Mouse (Mus musculus) MEL (cell line): ENCODE measurements around the gene 4930415O20Rik. TPM values are rescaled to one million over a fixed set of nuclear protein-coding genes. Genes with fewer than 3 reads are reported as not detected.

ENCODE experiments used
- DNase-seq: peaks from one replicate; pipeline ENCODE4 v3.0.0; 2011; ENCODE audit warnings: low read depth, low spot score
- H3K27ac ChIP-seq: 2 replicates; pipeline ENCODE4 v1.5.1; 2012; ENCODE audit warnings: low read depth, mild to moderate bottlenecking, control low read depth, low read length, moderate library complexity; ENCODE audit not compliant: control insufficient read depth
- H3K27me3 ChIP-seq, 2 experiments: fragments of 150-350 bp in 1 of 2; sonication (generic) in 1 of 2; 2 replicates each; pipeline ENCODE4 v1.6.1; 2012; ENCODE audit warnings: low read length in 2 of 2, mild to moderate bottlenecking in 2 of 2, improper control_type of control experiment in 1 of 2, moderate library complexity in 1 of 2; ENCODE audit not compliant: insufficient read depth in 2 of 2, control insufficient read depth in 1 of 2
- H3K36me3 ChIP-seq, 2 experiments: 2 replicates each; pipeline ENCODE4 v1.6.1; 2012 to 2014; ENCODE audit warnings: low read length in 2 of 2, improper control_type of control experiment in 1 of 2, inconsistent platforms in 1 of 2, mild to moderate bottlenecking in 1 of 2; ENCODE audit not compliant: insufficient read depth in 2 of 2, control insufficient read depth in 1 of 2
- H3K4me1 ChIP-seq, 2 experiments: fragments of 150-350 bp in 1 of 2; sonication (generic) in 1 of 2; 2 replicates each; pipeline ENCODE4 v1.6.1; 2012; ENCODE audit warnings: low read length in 2 of 2, improper control_type of control experiment in 1 of 2, mild to moderate bottlenecking in 1 of 2; ENCODE audit not compliant: insufficient read depth in 2 of 2, control insufficient read depth in 1 of 2
- H3K4me3 ChIP-seq, 2 experiments: fragments of 150-350 bp in 1 of 2; sonication (generic) in 1 of 2; 2 replicates each; pipeline ENCODE4 v1.5.1; 2012; ENCODE audit warnings: low read depth in 2 of 2, low read length in 2 of 2, mild to moderate bottlenecking in 2 of 2, moderate library complexity in 2 of 2, control low read depth in 1 of 2, improper control_type of control experiment in 1 of 2; ENCODE audit not compliant: control insufficient read depth in 1 of 2, insufficient read depth in 1 of 2
- H3K79me2 ChIP-seq: 2 replicates; pipeline ENCODE4 v1.6.1; 2012; ENCODE audit warnings: mild to moderate bottlenecking, low read length, moderate library complexity; ENCODE audit not compliant: control insufficient read depth, poor library complexity, insufficient read depth
- H3K9ac ChIP-seq: 2 replicates; pipeline ENCODE4 v1.6.1; 2012; ENCODE audit warnings: low read depth, mild to moderate bottlenecking, control low read depth, low read length, moderate library complexity; ENCODE audit not compliant: control insufficient read depth, poor library complexity, severe bottlenecking
- H3K9me3 ChIP-seq: fragments of 150-350 bp; sonication (generic); replicated peaks from 2 replicates; pipeline ENCODE4 v1.6.1; 2012; ENCODE audit warnings: mild to moderate bottlenecking, low read length, improper control_type of control experiment, moderate library complexity; ENCODE audit not compliant: insufficient read depth
- BHLHE40 ChIP-seq: IDR thresholded peaks from 2 replicates; pipeline ENCODE4 v1.6.1; 2012; ENCODE audit warnings: low read depth, mild to moderate bottlenecking, inconsistent platforms, low read length, improper control_type of control experiment, borderline replicate concordance
- CHD2 ChIP-seq: IDR thresholded peaks from 2 replicates; pipeline ENCODE4 v1.6.1; 2011; ENCODE audit warnings: low read length, improper control_type of control experiment
- CTCF ChIP-seq, 3 experiments: IDR thresholded peaks in 2 of 3; conservative IDR thresholded peaks in 1 of 3; 2 replicates each; pipeline ENCODE4 v1.5.1; 2011 to 2012; ENCODE audit warnings: low read length in 3 of 3, low read depth in 2 of 3, mild to moderate bottlenecking in 2 of 3, improper control_type of control experiment in 1 of 3, inconsistent platforms in 1 of 3, mixed read lengths in 1 of 3, moderate library complexity in 1 of 3; ENCODE audit not compliant: control insufficient read depth in 1 of 3, insufficient read depth in 1 of 3, poor library complexity in 1 of 3, severe bottlenecking in 1 of 3
- ELF1 ChIP-seq: IDR thresholded peaks from 2 replicates; pipeline ENCODE4 v1.6.1; 2014; ENCODE audit warnings: low read depth, mild to moderate bottlenecking, inconsistent platforms, low read length, improper control_type of control experiment, moderate library complexity
- EP300 ChIP-seq, 2 experiments: IDR thresholded peaks; 2 replicates each; pipeline ENCODE4 v1.6.1; 2011; ENCODE audit warnings: improper control_type of control experiment in 2 of 2, low read length in 2 of 2, low read depth in 1 of 2, mild to moderate bottlenecking in 1 of 2
- ETS1 ChIP-seq: IDR thresholded peaks from 2 replicates; pipeline ENCODE4 v1.6.1; 2012; ENCODE audit warnings: low read depth, mild to moderate bottlenecking, inconsistent platforms, low read length, improper control_type of control experiment, moderate library complexity
- GATA1 ChIP-seq: IDR thresholded peaks from 2 replicates; pipeline ENCODE4 v1.6.1; 2011; ENCODE audit warnings: low read depth, low read length, improper control_type of control experiment
- HCFC1 ChIP-seq: IDR thresholded peaks from 2 replicates; pipeline ENCODE4 v1.6.1; 2012; ENCODE audit warnings: low read depth, mild to moderate bottlenecking, inconsistent platforms, low read length, improper control_type of control experiment, moderate library complexity
- MAFK ChIP-seq: IDR thresholded peaks from 2 replicates; pipeline ENCODE4 v1.6.1; 2011; ENCODE audit warnings: low read depth, mild to moderate bottlenecking, low read length, improper control_type of control experiment, borderline replicate concordance
- MAX ChIP-seq: IDR thresholded peaks from 2 replicates; pipeline ENCODE4 v1.6.1; 2011; ENCODE audit warnings: low read length, improper control_type of control experiment
- MAZ ChIP-seq: IDR thresholded peaks from 2 replicates; pipeline ENCODE4 v1.6.1; 2012; ENCODE audit warnings: low read depth, mild to moderate bottlenecking, inconsistent platforms, low read length, improper control_type of control experiment
- MXI1 ChIP-seq: IDR thresholded peaks from 2 replicates; pipeline ENCODE4 v1.6.1; 2011; ENCODE audit warnings: mild to moderate bottlenecking, low read depth, low read length, improper control_type of control experiment
- MYC ChIP-seq: IDR thresholded peaks from 2 replicates; pipeline ENCODE4 v1.6.1; 2011; ENCODE audit warnings: low read depth, mild to moderate bottlenecking, low read length, improper control_type of control experiment, moderate library complexity
- NELFE ChIP-seq: IDR thresholded peaks from 2 replicates; pipeline ENCODE4 v1.6.1; 2011; ENCODE audit warnings: low read depth, low read length, improper control_type of control experiment
- NRF1 ChIP-seq: IDR thresholded peaks from 2 replicates; pipeline ENCODE4 v1.6.1; 2014; ENCODE audit warnings: low read depth, mild to moderate bottlenecking, inconsistent platforms, low read length, improper control_type of control experiment, moderate library complexity; ENCODE audit not compliant: poor library complexity, insufficient read depth, severe bottlenecking
- POLR2A ChIP-seq, 2 experiments: IDR thresholded peaks; 2 replicates each; pipeline ENCODE4 v1.6.1; 2011 to 2012; ENCODE audit warnings: low read length in 2 of 2, mild to moderate bottlenecking in 2 of 2, control low read depth in 1 of 2, improper control_type of control experiment in 1 of 2, low read depth in 1 of 2, moderate library complexity in 1 of 2; ENCODE audit not compliant: control insufficient read depth in 1 of 2, insufficient read depth in 1 of 2, poor library complexity in 1 of 2
- POLR2AphosphoS2 ChIP-seq: IDR thresholded peaks from 2 replicates; pipeline ENCODE4 v1.6.1; 2011; ENCODE audit warnings: low read length, improper control_type of control experiment
- RAD21 ChIP-seq: IDR thresholded peaks from 2 replicates; pipeline ENCODE4 v1.6.1; 2011; ENCODE audit warnings: mild to moderate bottlenecking, low read depth, low read length, improper control_type of control experiment
- RCOR1 ChIP-seq: IDR thresholded peaks from 2 replicates; pipeline ENCODE4 v1.6.1; 2012; ENCODE audit warnings: low read depth, mild to moderate bottlenecking, inconsistent platforms, low read length, improper control_type of control experiment
- SIN3A ChIP-seq: IDR thresholded peaks from 2 replicates; pipeline ENCODE4 v1.6.1; 2012; ENCODE audit warnings: low read length, improper control_type of control experiment, inconsistent platforms
- TAL1 ChIP-seq: IDR thresholded peaks from 2 replicates; pipeline ENCODE4 v1.6.1; 2012; ENCODE audit warnings: mild to moderate bottlenecking, inconsistent platforms, low read length, moderate library complexity, mixed read lengths
- TCF12 ChIP-seq: IDR thresholded peaks from 2 replicates; pipeline ENCODE4 v1.6.1; 2014; ENCODE audit warnings: low read depth, mild to moderate bottlenecking, inconsistent platforms, low read length, improper control_type of control experiment, moderate library complexity
- USF1 ChIP-seq: IDR thresholded peaks from 2 replicates; pipeline ENCODE4 v1.6.1; 2014; ENCODE audit warnings: low read depth, mild to moderate bottlenecking, inconsistent platforms, low read length, improper control_type of control experiment, moderate library complexity
- USF2 ChIP-seq, 2 experiments: IDR thresholded peaks; 2 replicates each; pipeline ENCODE4 v1.6.1; 2011 to 2012; ENCODE audit warnings: improper control_type of control experiment in 2 of 2, low read length in 2 of 2, borderline replicate concordance in 1 of 2, inconsistent platforms in 1 of 2, low read depth in 1 of 2, mild to moderate bottlenecking in 1 of 2; ENCODE audit not compliant: insufficient read depth in 1 of 2
- ZC3H11A ChIP-seq: IDR thresholded peaks from 2 replicates; pipeline ENCODE4 v1.6.1; 2012; ENCODE audit warnings: low read depth, mild to moderate bottlenecking, inconsistent platforms, low read length, improper control_type of control experiment
- ZKSCAN1 ChIP-seq: IDR thresholded peaks from 2 replicates; pipeline ENCODE4 v1.6.1; 2012; ENCODE audit warnings: low read depth, mild to moderate bottlenecking, inconsistent platforms, low read length, improper control_type of control experiment, moderate library complexity
- ZMIZ1 ChIP-seq: IDR thresholded peaks from 2 replicates; pipeline ENCODE4 v1.6.1; 2012; ENCODE audit warnings: low read depth, mild to moderate bottlenecking, inconsistent platforms, low read length, improper control_type of control experiment, moderate library complexity
- ZNF384 ChIP-seq: IDR thresholded peaks from 2 replicates; pipeline ENCODE4 v1.6.1; 2012; ENCODE audit warnings: low read depth, mild to moderate bottlenecking, inconsistent platforms, low read length, improper control_type of control experiment
- polyA plus RNA-seq, 2 experiments: library from polyadenylated mRNA; stranded (reverse) in 1 of 2; unstranded in 1 of 2; fragments of >175 nt in 1 of 2; fragments of >200 nt in 1 of 2; gene quantifications; 2 replicates each; pipeline versions ENCODE4 v1.2.1 to v1.2.4; 2012; ENCODE audit warnings: low replicate concordance in 2 of 2, low read depth in 1 of 2; ENCODE audit not compliant: insufficient read length in 2 of 2, insufficient read depth in 1 of 2, missing spikeins in 1 of 2
- total RNA-seq: library from RNA; depleted of rRNA; stranded (reverse); fragments of 300-350 nt; gene quantifications from 2 replicates; pipeline ENCODE4 v1.2.3, GENCODE M21; 2012

4930415O20Rik gene
- total and polyA plus RNA-seq, 3 experiments = 0.31 to 0.50 TPM; not detected in 1

- H3K36me3 ChIP-seq = peaks cover 7 to 42% of the 10 kb centered on the region in 2 experiments; a peak in 3 of 4 replicates
- H3K79me2 ChIP-seq = no peaks in the 10 kb centered on the region
- H3K4me3 ChIP-seq = no peak overlapping the region
- no peaks in the 10 kb centered on the region for H3K9me3 ChIP-seq
- peak overlapping the region; percentile 38 for H3K27ac ChIP-seq
- H3K9ac ChIP-seq = no peak overlapping the region
- H3K27me3 ChIP-seq = no peaks in the 10 kb centered on the region
- peak; percentile 94 for TF ChIP-seq SIN3A
- TF ChIP-seq TAL1 = no peak
- TF ChIP-seq NELFE = 0 out of 2 replicates have a peak, but pooled peaks have one; percentile 35
- peak; percentile 86 for TF ChIP-seq BHLHE40
- 0 out of 2 replicates have a peak, but pooled peaks have one; percentile 16 for TF ChIP-seq MAFK
- TF ChIP-seq HCFC1 = peak; percentile 34; the same call in 1 of the 2 replicates
- TF ChIP-seq ZMIZ1 = 0 out of 2 replicates have a peak, but pooled peaks have one; percentile 35
- no peak for TF ChIP-seq ZKSCAN1
- peak; percentile 63 to 84; a peak in 3 of 4 replicates for TF ChIP-seq EP300 (IDR thresholded peaks at IDR 0.05; ENCODE audit: low read depth in 1 of 2, low read length in 2 of 2)
- peak; percentile 77 for TF ChIP-seq TCF12
- TF ChIP-seq RCOR1 = peak; percentile 72
- TF ChIP-seq CHD2 = no peak
- peak; percentile 77 for TF ChIP-seq GATA1
- TF ChIP-seq MXI1 = peak; percentile 97
- peak; percentile 91 for TF ChIP-seq USF1
- TF ChIP-seq CTCF (IDR thresholded peaks at IDR 0.05 in 2 of 3, conservative IDR thresholded peaks at IDR 0.05 in 1 of 3; ENCODE audit: control insufficient read depth in 1 of 3, insufficient read depth in 1 of 3, low read depth in 2 of 3, low read length in 3 of 3, poor library complexity in 1 of 3, severe bottlenecking in 1 of 3) = no peak
- peak; percentile 79 for TF ChIP-seq ETS1
- peak in 1 of 2 experiments; percentile 63; a peak in 1 of 4 replicates for TF ChIP-seq USF2 (IDR thresholded peaks at IDR 0.05; ENCODE audit: borderline replicate concordance in 1 of 2, insufficient read depth in 1 of 2, low read depth in 1 of 2, low read length in 2 of 2)
- no peak for TF ChIP-seq NRF1
- peak; percentile 95 for TF ChIP-seq MAX
- TF ChIP-seq RAD21 = no peak
- TF ChIP-seq MYC = peak; percentile 94
- peak in 1 of 2 experiments; percentile 29; a peak in 1 of 4 replicates for TF ChIP-seq POLR2A (IDR thresholded peaks at IDR 0.05; ENCODE audit: control insufficient read depth in 1 of 2, insufficient read depth in 1 of 2, low read depth in 1 of 2, low read length in 2 of 2, poor library complexity in 1 of 2)
- 0 out of 2 replicates have a peak, but pooled peaks have one; percentile 26 for TF ChIP-seq ELF1
- TF ChIP-seq ZNF384 = peak; percentile 93
- peak; percentile 62; the same call in 1 of the 2 replicates for TF ChIP-seq MAZ
- peak; percentile 47; the same call in 1 of the 2 replicates for TF ChIP-seq POLR2AphosphoS2
- 0 out of 2 replicates have a peak, but pooled peaks have one; percentile 20 for TF ChIP-seq ZC3H11A
- peaks cover 40 to 52% of the 10 kb centered on the region in 2 experiments for H3K4me1 ChIP-seq
- DNase-seq = peak; percentile 75
Observed at GRCm38 (mm10) chr15:98587751-98588150, 16.9 kb downstream of the 4930415O20Rik start.
